Mouse (Mus musculus) stomach, postnatal 0 days (tissue): ENCODE results near the gene E030018B13Rik. TPM values are rescaled to one million over a fixed set of nuclear protein-coding genes. Genes with fewer than 3 reads are reported as not detected.

Experiments used
- ATAC-seq: fragments of 200-750 bp; cut with Nextera tagmentation; 2 replicates; pipeline ENCODE4 v1.8.0; 2017; ENCODE audit not compliant: low FRiP score, low TSS enrichment
- DNase-seq: peaks from one replicate; pipeline ENCODE4 v3.0.0-alpha.2; 2016; ENCODE audit warnings: low spot score
- H3K27ac ChIP-seq: fragments of 300-500 bp; sonication (generic); replicated peaks from 2 replicates; pipeline ENCODE4 v1.5.1; 2014; ENCODE audit warnings: mild to moderate bottlenecking, control low read depth
- H3K27me3 ChIP-seq: fragments of 300-500 bp; sonication (generic); 2 replicates; pipeline ENCODE4 v1.6.1; 2014; ENCODE audit warnings: low read length; ENCODE audit not compliant: control insufficient read depth, insufficient read depth
- H3K36me3 ChIP-seq: fragments of 300-500 bp; sonication (generic); 2 replicates; pipeline ENCODE4 v1.6.1; 2014; ENCODE audit warnings: low read length, mixed read lengths; ENCODE audit not compliant: control insufficient read depth, insufficient read depth
- H3K4me1 ChIP-seq: fragments of 300-500 bp; sonication (generic); replicated peaks from 2 replicates; pipeline ENCODE4 v1.6.1; 2014; ENCODE audit warnings: antibody characterized with exemption; ENCODE audit not compliant: control insufficient read depth, insufficient read depth
- H3K4me2 ChIP-seq: fragments of 300-500 bp; sonication (generic); replicated peaks from 2 replicates; pipeline ENCODE4 v1.6.1; 2014; ENCODE audit warnings: low read depth, mild to moderate bottlenecking, control low read depth, moderate library complexity
- H3K4me3 ChIP-seq: fragments of 300-500 bp; sonication (generic); 2 replicates; pipeline ENCODE4 v1.5.1; 2014; ENCODE audit warnings: low read depth, low read length, control low read depth
- H3K9ac ChIP-seq: fragments of 300-500 bp; sonication (generic); 2 replicates; pipeline ENCODE4 v1.6.1; 2014; ENCODE audit warnings: mild to moderate bottlenecking, low read length, control low read depth, mixed read lengths
- H3K9me3 ChIP-seq: fragments of 300-500 bp; sonication (generic); 2 replicates; pipeline ENCODE4 v1.6.1; 2016; ENCODE audit warnings: low read length; ENCODE audit not compliant: control insufficient read depth
- CTCF ChIP-seq: IDR thresholded peaks from 2 replicates; pipeline ENCODE4 v1.5.1; 2016; ENCODE audit warnings: antibody characterized with exemption, low read depth, mild to moderate bottlenecking, moderate library complexity
- EP300 ChIP-seq: optimal IDR thresholded peaks from 2 replicates; pipeline ENCODE3; 2016; ENCODE audit warnings: antibody characterized with exemption
- WGBS: fragments of 180-500 bp; shearing (Covaris S2); extraction: QIAGEN DNeasy Blood & Tissue Kit; methylation state at CpG from one replicate; pipeline ENCODE4 v1.1.7; 2014; 5-methylcytosine and 5-hydroxymethylcytosine counted together
- polyA plus RNA-seq: library from polyadenylated mRNA; unstranded; fragments of >200 nt; fragmentation: Nextera tagmentation; extraction: Ambion mirVana; gene quantifications from 2 replicates; pipeline ENCODE4 v1.2.1, GENCODE M21; 2015

Gene E030018B13Rik
- polyA plus RNA-seq, 1 experiment from 2014 or later, result not detected

GRCm38 (mm10) chr7:63939397-63939951, 22.8 kb downstream of the E030018B13Rik start:
- peak overlapping the region; percentile 86 for H3K4me2 ChIP-seq
- no peaks in the 10 kb centered on the region for H3K27me3 ChIP-seq
- H3K36me3 ChIP-seq, result no peaks in the 10 kb centered on the region
- peak overlapping the region; percentile 86 for H3K4me3 ChIP-seq
- WGBS, result under 1% methylated on average over 35 of the region's 39 CpGs
- peak overlapping the region; percentile 79 for H3K9ac ChIP-seq
- DNase-seq (peak; percentile 79), ATAC-seq (peak; percentile 39)
- TF ChIP-seq CTCF (peak; percentile 55), EP300 (no peak)
- H3K27ac ChIP-seq, result peak overlapping the region; percentile 97
- H3K9me3 ChIP-seq, result no peaks in the 10 kb centered on the region
- H3K4me1 ChIP-seq, result 0 out of 2 replicates have a peak, but pooled peaks cover 2% of the 10 kb centered on the region

GRCm38 (mm10) chr7:63940321-63940720, 23.7 kb downstream of the E030018B13Rik start:
- WGBS, result 87% methylated on average over 5 of the region's 5 CpGs
- TF ChIP-seq CTCF (peak; percentile 19; the same call in 1 of the 2 replicates), EP300 (no peak)
- Histone ChIP-seq H3K9ac (no peak overlapping the region), H3K36me3 (no peaks in the 10 kb centered on the region), H3K4me1 (no peaks in the 10 kb centered on the region), H3K27me3 (no peaks in the 10 kb centered on the region), H3K4me2 (no peak overlapping the region), H3K27ac (0 out of 2 replicates have a peak overlapping the region, but pooled peaks have one; percentile 18), H3K4me3 (no peak overlapping the region), H3K9me3 (no peaks in the 10 kb centered on the region)
- DNase-seq (no peak), ATAC-seq (no peak)

GRCm38 (mm10) chr7:63941050-63941449, 24.4 kb downstream of the E030018B13Rik start:
- WGBS, result 86% methylated on average over 3 of the region's 3 CpGs
- DNase-seq, result no peak

GRCm38 (mm10) chr7:63941501-63941900, 24.8 kb downstream of the E030018B13Rik start:
- DNase-seq, result no peak
- WGBS, result 72% methylated on average over 4 of the region's 4 CpGs
- Histone ChIP-seq H3K4me2 (no peak overlapping the region), H3K27ac (no peak overlapping the region), H3K9me3 (no peaks in the 10 kb centered on the region), H3K4me3 (no peak overlapping the region), H3K4me1 (no peaks in the 10 kb centered on the region), H3K36me3 (no peaks in the 10 kb centered on the region), H3K27me3 (no peaks in the 10 kb centered on the region), H3K9ac (no peak overlapping the region)
- no peak for TF ChIP-seq CTCF
- TF ChIP-seq EP300, result no peak
- no peak for ATAC-seq

More at GRCm38 (mm10) chr7:63941050-63941449, 24.4 kb downstream of the E030018B13Rik start:
- Histone ChIP-seq H3K36me3 (no peaks in the 10 kb centered on the region), H3K9ac (no peak overlapping the region), H3K4me3 (no peak overlapping the region), H3K4me1 (no peaks in the 10 kb centered on the region), H3K27me3 (no peaks in the 10 kb centered on the region), H3K4me2 (no peak overlapping the region), H3K9me3 (no peaks in the 10 kb centered on the region), H3K27ac (no peak overlapping the region)
- ATAC-seq, result no peak
- TF ChIP-seq EP300, result no peak
- TF ChIP-seq CTCF, result no peak

- DNase-seq, result no peak
- 33% methylated on average over 2 of the region's 2 CpGs for WGBS
- Histone ChIP-seq H3K4me1 (no peaks in the 10 kb centered on the region), H3K9ac (no peak overlapping the region), H3K4me2 (no peak overlapping the region), H3K27me3 (no peaks in the 10 kb centered on the region), H3K36me3 (no peaks in the 10 kb centered on the region), H3K27ac (no peak overlapping the region), H3K9me3 (no peaks in the 10 kb centered on the region), H3K4me3 (no peak overlapping the region)
- TF ChIP-seq EP300, result no peak
- no peak for TF ChIP-seq CTCF
- no peak for ATAC-seq
Measured at GRCm38 (mm10) chr7:63943946-63944345, 27.3 kb downstream of the E030018B13Rik start.
